Mouse (Mus musculus): ENCODE data around the gene Egln2. TPM values are rescaled to one million over a fixed set of nuclear protein-coding genes. Genes with fewer than 3 reads are reported as not detected.

Gene Egln2
- polyA plus RNA-seq (2016; fragmentation: Nextera tagmentation; extraction: Ambion mirVana): 95.2 and 97.8 TPM in 2 replicates

DNA sequence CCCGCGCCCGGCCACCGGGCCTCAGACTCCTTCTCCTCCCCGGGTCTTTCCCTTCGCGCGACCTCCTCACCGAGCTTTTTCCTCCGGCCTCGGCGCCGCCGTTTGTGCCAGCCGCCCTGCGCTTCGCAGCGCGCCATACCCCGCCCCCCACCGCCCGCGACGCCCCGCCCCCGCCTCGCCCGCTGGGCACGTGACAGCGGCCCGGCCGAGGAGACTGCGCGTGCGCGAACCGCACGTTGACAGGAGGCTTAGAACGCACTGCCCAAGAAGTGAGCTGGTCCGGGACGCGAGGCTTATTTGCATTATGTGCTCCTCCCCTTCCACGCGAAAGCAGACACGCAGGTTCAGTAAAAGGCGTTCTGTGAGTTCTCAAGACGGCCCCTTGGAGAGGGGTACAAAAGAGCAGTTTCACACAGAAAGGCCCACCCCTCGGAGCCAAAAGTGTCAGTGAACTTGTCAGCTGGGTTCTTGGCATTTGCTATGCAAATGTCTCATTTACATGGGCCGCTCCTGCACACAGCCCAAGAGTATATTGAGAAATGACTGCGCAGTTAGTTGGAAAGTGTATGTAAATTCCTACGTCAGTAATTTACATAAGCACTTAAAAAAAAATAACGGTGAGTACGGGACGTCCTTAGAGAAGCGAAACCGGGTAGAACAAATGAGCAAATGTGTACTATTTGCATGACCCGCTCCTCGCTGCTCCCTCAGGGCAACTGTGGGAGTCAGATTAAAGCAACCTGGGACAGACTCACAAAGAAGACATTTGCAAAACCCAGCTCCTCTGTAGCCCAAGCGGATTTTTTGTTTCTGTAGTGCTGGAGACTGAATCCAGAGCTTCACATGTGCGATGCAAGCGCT, at the start of gene Egln2:
Gene Egln2 (minus strand): TSS at position 189 of the 861 bp plus-strand sequence.
- DNase-seq (ENCODE audit: low spot score): peak; percentile 99
- 2% methylated on average over 61 of the region's 61 CpGs for WGBS
- peaks cover 50% of the 10 kb centered on the region for H3K36me3 ChIP-seq
- H3K9me3 ChIP-seq (replicated peaks): no peaks in the 10 kb centered on the region
- peaks cover 46% of the 10 kb centered on the region for H3K4me1 ChIP-seq
- no peaks in the 10 kb centered on the region for H3K27me3 ChIP-seq (ENCODE audit: low read depth, poor library complexity, severe bottlenecking)
- H3K27ac ChIP-seq: peak within 1 kb of the TSS; percentile 98
- peak within 1 kb of the TSS; percentile 66 for H3K4me3 ChIP-seq

GRCm38 (mm10) chr7:27212626-27213025, 46.0 kb upstream of the Egln2 start:
- peaks cover 91% of the 10 kb centered on the region for H3K36me3 ChIP-seq
- H3K4me1 ChIP-seq: no peaks in the 10 kb centered on the region
- no peaks in the 10 kb centered on the region for H3K9me3 ChIP-seq (replicated peaks)
- no peak overlapping the region for H3K27ac ChIP-seq
- WGBS: 96% methylated on average over 2 of the region's 2 CpGs
- H3K4me3 ChIP-seq: no peak overlapping the region
- DNase-seq (ENCODE audit: low spot score): no peak
- no peaks in the 10 kb centered on the region for H3K27me3 ChIP-seq (ENCODE audit: low read depth, poor library complexity, severe bottlenecking)

GRCm38 (mm10) chr7:27203730-27204449, 37.3 kb upstream of the Egln2 start:
- no peaks in the 10 kb centered on the region for H3K27me3 ChIP-seq (ENCODE audit: low read depth, poor library complexity, severe bottlenecking)
- H3K4me3 ChIP-seq: no peak overlapping the region
- no peaks in the 10 kb centered on the region for H3K9me3 ChIP-seq (replicated peaks)
- DNase-seq (ENCODE audit: low spot score): no peak
- H3K4me1 ChIP-seq: no peaks in the 10 kb centered on the region
- H3K27ac ChIP-seq: no peak overlapping the region
- H3K36me3 ChIP-seq: peaks cover 79% of the 10 kb centered on the region
- WGBS: 96% methylated on average over 8 of the region's 8 CpGs

GRCm38 (mm10) chr7:27198779-27199178, 32.2 kb upstream of the Egln2 start:
- Histone ChIP-seq H3K36me3 (peaks cover 66% of the 10 kb centered on the region), H3K4me1 (peaks cover 19% of the 10 kb centered on the region), H3K27ac (no peak overlapping the region), H3K4me3 (no peak overlapping the region), H3K27me3 (ENCODE audit: low read depth, poor library complexity, severe bottlenecking) (no peaks in the 10 kb centered on the region), H3K9me3 (replicated peaks) (no peaks in the 10 kb centered on the region)
- 93% methylated on average over 8 of the region's 8 CpGs for WGBS
- no peak for DNase-seq (ENCODE audit: low spot score)

DNA sequence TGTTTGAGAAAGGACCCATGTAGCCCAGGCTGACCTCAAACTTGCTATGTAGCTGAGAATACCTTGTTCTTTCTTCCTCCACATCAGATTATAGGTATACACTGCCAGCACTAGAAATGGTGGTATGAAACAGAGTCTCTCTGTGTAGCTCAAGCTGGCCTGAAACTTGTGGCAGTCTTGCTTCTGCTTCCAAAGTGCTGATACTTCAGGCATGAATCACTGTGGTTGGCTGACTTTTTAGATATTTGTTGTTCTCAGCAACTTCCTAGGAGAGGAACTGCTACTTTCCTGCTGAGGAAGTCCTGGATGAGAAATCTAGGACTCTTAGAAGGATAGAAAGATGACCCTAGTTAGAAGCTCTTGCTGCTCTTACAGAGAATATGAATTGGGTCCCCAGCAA, 31.8 kb upstream of the Egln2 start:
- Histone ChIP-seq H3K36me3 (peaks cover 66% of the 10 kb centered on the region), H3K4me1 (peaks cover 22% of the 10 kb centered on the region), H3K4me3 (no peak overlapping the region), H3K27ac (no peak overlapping the region), H3K27me3 (ENCODE audit: low read depth, poor library complexity, severe bottlenecking) (no peaks in the 10 kb centered on the region), H3K9me3 (replicated peaks) (no peaks in the 10 kb centered on the region)
- DNase-seq (ENCODE audit: low spot score): no peak

DNA sequence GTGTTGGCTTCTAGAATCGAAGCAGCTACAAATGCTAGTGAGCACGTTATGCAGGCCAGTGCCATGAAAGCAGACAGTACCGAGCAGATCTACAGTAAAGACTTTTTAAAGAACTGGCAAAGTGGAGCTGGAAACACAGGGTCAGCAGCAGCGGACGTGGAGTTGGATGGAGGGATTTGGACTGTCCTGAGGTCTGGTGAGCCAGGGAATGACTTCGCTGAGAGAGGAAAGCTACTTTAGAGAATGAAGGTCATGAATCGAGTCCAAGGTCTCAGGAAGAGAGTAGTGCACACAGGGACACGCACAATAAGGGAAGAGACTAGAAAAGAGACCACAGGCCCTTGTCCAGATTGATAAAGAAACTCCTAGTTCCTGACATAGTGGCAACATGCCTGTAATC, 31.0 kb upstream of the Egln2 start:
- Histone ChIP-seq H3K27me3 (ENCODE audit: low read depth, poor library complexity, severe bottlenecking) (no peaks in the 10 kb centered on the region), H3K4me3 (no peak overlapping the region), H3K9me3 (replicated peaks) (no peaks in the 10 kb centered on the region), H3K4me1 (peaks cover 22% of the 10 kb centered on the region), H3K27ac (no peak overlapping the region), H3K36me3 (peaks cover 66% of the 10 kb centered on the region)
- DNase-seq (ENCODE audit: low spot score): no peak
- WGBS: 95% methylated on average over 8 of the region's 8 CpGs

GRCm38 (mm10) chr7:27197136-27197535, 30.5 kb upstream of the Egln2 start:
- peak overlapping the region; percentile 56 for H3K27ac ChIP-seq
- no peak overlapping the region for H3K4me3 ChIP-seq
- 89% methylated on average over 3 of the region's 3 CpGs for WGBS
- no peaks in the 10 kb centered on the region for H3K9me3 ChIP-seq (replicated peaks)
- H3K4me1 ChIP-seq: peaks cover 22% of the 10 kb centered on the region
- DNase-seq (ENCODE audit: low spot score): no peak
- H3K27me3 ChIP-seq (ENCODE audit: low read depth, poor library complexity, severe bottlenecking): no peaks in the 10 kb centered on the region
- peaks cover 66% of the 10 kb centered on the region for H3K36me3 ChIP-seq

DNA sequence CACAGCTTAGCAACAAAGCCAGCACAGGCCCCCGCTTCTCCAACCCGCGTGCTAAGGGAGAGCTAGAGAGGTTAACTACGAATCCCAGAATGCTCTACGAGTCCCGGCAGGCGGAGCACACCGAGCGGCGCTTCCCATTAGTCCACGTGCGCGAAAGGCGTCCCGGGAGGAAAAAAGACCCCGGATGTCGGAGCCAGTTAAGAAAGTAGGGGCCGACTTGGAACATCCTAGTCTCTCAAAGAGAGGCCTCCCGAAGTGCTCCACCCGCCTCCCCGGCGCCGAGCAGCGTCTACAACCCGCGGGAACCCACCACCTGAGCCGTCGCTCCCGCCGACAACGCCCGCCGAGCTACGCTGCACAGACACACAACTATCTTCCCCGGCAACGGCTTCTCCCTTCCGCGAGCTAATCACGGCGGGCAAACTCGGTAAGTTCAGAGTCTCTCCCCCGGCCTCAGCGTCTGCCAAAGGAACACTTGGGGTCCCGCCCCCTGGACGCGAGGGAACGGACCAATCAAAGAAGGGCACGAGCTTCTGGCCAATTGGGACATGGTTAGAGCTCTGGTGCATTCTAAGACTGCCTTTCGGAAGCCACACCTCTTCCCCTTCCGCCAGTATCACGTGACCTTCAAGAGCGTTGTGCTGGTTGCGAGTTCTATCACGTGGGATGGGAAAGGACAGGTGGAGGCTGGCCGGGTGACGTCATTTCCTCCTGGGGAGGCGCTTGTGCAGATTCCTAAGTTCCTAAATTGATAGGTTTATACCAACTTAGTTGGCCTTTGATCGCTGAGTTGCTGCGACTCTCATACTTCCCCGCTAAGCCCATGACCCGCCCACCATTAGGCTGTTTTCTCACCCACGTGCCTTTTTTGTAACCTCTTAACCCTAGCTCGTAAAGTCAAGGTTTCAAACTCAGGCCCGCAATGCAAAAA, 29.3 kb upstream of the Egln2 start, which contains the start of the genes BC024978 and Snrpa:
Gene BC024978 (plus strand): TSS at position 101 of the 931 bp plus-strand sequence.
Gene Snrpa (minus strand): TSS at position 591 of the 931 bp plus-strand sequence.
- peaks cover 22% of the 10 kb centered on the region for H3K4me1 ChIP-seq
- H3K36me3 ChIP-seq: peaks cover 68% of the 10 kb centered on the region
- WGBS: under 1% methylated on average over 64 of the region's 64 CpGs
- no peaks in the 10 kb centered on the region for H3K9me3 ChIP-seq (replicated peaks)
- H3K4me3 ChIP-seq: peak within 1 kb of the TSS; percentile 92
- no peaks in the 10 kb centered on the region for H3K27me3 ChIP-seq (ENCODE audit: low read depth, poor library complexity, severe bottlenecking)
- DNase-seq (ENCODE audit: low spot score): peak; percentile 95
- peak within 1 kb of the TSS; percentile 98 for H3K27ac ChIP-seq

- Histone ChIP-seq H3K27ac (no peak overlapping the region), H3K4me3 (0 out of 2 replicates have a peak overlapping the region, but pooled peaks have one; percentile 4), H3K4me1 (peaks cover 22% of the 10 kb centered on the region), H3K27me3 (ENCODE audit: low read depth, poor library complexity, severe bottlenecking) (no peaks in the 10 kb centered on the region), H3K9me3 (replicated peaks) (no peaks in the 10 kb centered on the region), H3K36me3 (peaks cover 79% of the 10 kb centered on the region)
- 89% methylated on average over 4 of the region's 4 CpGs for WGBS
- no peak for DNase-seq (ENCODE audit: low spot score)
These were observed 27.1 kb upstream of the Egln2 start for GRCm38 (mm10) chr7:27193731-27194130.

- peaks cover 81% of the 10 kb centered on the region for H3K36me3 ChIP-seq
- H3K9me3 ChIP-seq (replicated peaks): no peaks in the 10 kb centered on the region
- DNase-seq (ENCODE audit: low spot score): no peak
- H3K27ac ChIP-seq: no peak overlapping the region
- H3K27me3 ChIP-seq (ENCODE audit: low read depth, poor library complexity, severe bottlenecking): no peaks in the 10 kb centered on the region
- 92% methylated on average over 5 of the region's 5 CpGs for WGBS
- H3K4me1 ChIP-seq: peaks cover 22% of the 10 kb centered on the region
- H3K4me3 ChIP-seq: no peak overlapping the region
These were observed 25.8 kb upstream of the Egln2 start for GRCm38 (mm10) chr7:27192434-27192833.

GRCm38 (mm10) chr7:27189271-27189931, 22.8 kb upstream of the Egln2 start:
- peaks cover 6% of the 10 kb centered on the region for H3K4me1 ChIP-seq
- H3K36me3 ChIP-seq: peaks cover 99% of the 10 kb centered on the region
- H3K27ac ChIP-seq: no peak overlapping the region
- 97% methylated on average over 10 of the region's 10 CpGs for WGBS
- H3K27me3 ChIP-seq (ENCODE audit: low read depth, poor library complexity, severe bottlenecking): no peaks in the 10 kb centered on the region
- DNase-seq (ENCODE audit: low spot score): no peak
- H3K4me3 ChIP-seq: no peak overlapping the region
- no peaks in the 10 kb centered on the region for H3K9me3 ChIP-seq (replicated peaks)

DNA sequence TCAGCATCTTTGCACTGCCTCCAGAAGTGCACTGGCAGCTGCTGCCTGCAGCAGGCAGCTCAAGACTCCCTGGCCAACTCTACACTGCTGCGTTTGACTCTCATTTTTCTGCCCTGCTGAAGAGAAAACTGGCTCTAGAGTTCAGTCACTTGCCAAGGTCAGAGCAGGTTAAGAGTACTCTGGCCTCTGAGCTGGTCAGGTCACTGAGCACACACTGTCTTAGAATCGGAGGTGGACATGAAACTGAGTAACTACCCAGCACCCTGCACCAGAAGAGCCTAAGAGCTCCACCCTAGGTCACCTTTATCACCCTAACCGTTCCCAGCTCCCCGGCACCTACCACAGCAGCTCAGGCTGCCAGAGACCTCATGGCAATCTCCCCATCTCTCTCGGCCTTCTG, 19.4 kb upstream of the Egln2 start:
- Histone ChIP-seq H3K36me3 (peaks cover 82% of the 10 kb centered on the region), H3K27ac (no peak overlapping the region), H3K4me3 (no peak overlapping the region), H3K9me3 (replicated peaks) (no peaks in the 10 kb centered on the region), H3K4me1 (no peaks in the 10 kb centered on the region), H3K27me3 (ENCODE audit: low read depth, poor library complexity, severe bottlenecking) (no peaks in the 10 kb centered on the region)
- WGBS: 94% methylated on average over 5 of the region's 5 CpGs
- no peak for DNase-seq (ENCODE audit: low spot score)
